Mouse (Mus musculus) embryonic stem cell, embryonic (primary cell): Measurements from ENCODE around the gene Tbx20.

ENCODE experiments used
- CTCF ChIA-PET, 4 experiments: fragments of 300-600 bp in 2 of 4; fragments of 350-600 bp in 2 of 4; sonication (Branson Sonifier 250); formaldehyde crosslinking; loops; one replicate each; lab custom pipeline; 2022; ENCODE audit warnings: inconsistent platforms in 2 of 4; lab: Charles Lee
- POLR2A ChIA-PET, 4 experiments: fragments of 300-600 bp in 2 of 4; fragments of 350-600 bp in 2 of 4; sonication (Branson Sonifier 250); formaldehyde crosslinking; loops; one replicate each; lab custom pipeline; 2022; ENCODE audit warnings: antibody characterized with exemption in 4 of 4, inconsistent platforms in 1 of 4; lab: Charles Lee

Gene Tbx20

GRCm38 (mm10) chr9:24774160-24774969 lies at the start of gene Tbx20:
Gene Tbx20, minus strand, starts transcription at chr9:24774303.
- CTCF ChIA-PET = interaction anchor here in 3 of 4 experiments (0.5 to 1.0 kb wide), 4 partner anchors 14 to 1524 kb away, joined by 3 to 5 read pairs (median 3); no protein-coding TSS in a partner anchor
- POLR2A ChIA-PET = interaction anchor here in 3 of 4 experiments (0.6 to 1.9 kb wide), 12 partner anchors 8 to 136 kb away, joined by 3 to 17 read pairs (median 3); no protein-coding TSS in a partner anchor

GRCm38 (mm10) chr9:24818511-24818910 lies 44.4 kb upstream of the Tbx20 start:
- POLR2A ChIA-PET = interaction anchor here in 3 of 4 experiments (0.6 to 2.5 kb wide), 11 partner anchors 9 to 135 kb away, joined by 3 to 17 read pairs (median 4); partner anchors contain the start of gene Tbx20 (in 1 of the 3)
- CTCF ChIA-PET = interaction anchor here in 1 of 4 experiments (0.7 kb wide), 1 partner anchor 209 kb away, joined by 5 read pairs; no protein-coding TSS in a partner anchor

GRCm38 (mm10) chr9:24812461-24812860 lies 38.4 kb upstream of the Tbx20 start:
- ChIA-PET CTCF (no interaction called here), POLR2A (interaction anchor here in 2 of 4 experiments (0.6 to 2.2 kb wide), 4 partner anchors 10 to 111 kb away, joined by 4 to 13 read pairs (median 5); partner anchors contain the start of gene Tbx20 (in 1 of the 2))

- CTCF ChIA-PET = no interaction called here
- POLR2A ChIA-PET = no interaction called here
These were observed 18.0 kb upstream of the Tbx20 start for GRCm38 (mm10) chr9:24792110-24792509.

DNA sequence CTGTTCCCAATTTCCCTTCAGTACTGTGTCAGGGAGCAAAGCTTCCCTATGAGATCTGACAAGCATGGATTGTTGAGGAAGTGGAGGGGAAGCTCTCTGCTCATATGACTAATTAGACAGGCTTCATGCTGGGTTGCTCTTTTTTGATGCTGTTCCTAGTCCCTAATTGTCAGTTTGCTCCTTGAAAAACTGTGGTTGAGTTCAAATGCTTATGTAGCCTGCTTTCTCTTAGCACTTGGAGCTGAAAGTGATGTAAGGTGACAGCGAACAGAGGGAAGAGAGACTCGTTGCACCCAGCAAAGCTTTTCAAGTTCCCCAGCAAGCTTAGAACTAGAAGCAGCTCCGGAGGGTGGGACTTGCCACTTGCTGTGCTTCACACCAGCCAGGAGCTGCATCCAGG lies 15.3 kb upstream of the Tbx20 start:
- CTCF ChIA-PET = no interaction called here
- POLR2A ChIA-PET = interaction anchor here in 1 of 4 experiments (2.1 kb wide), 1 partner anchor 13 kb away, joined by 5 read pairs; no protein-coding TSS in a partner anchor

GRCm38 (mm10) chr9:24782338-24782737 lies 8.2 kb upstream of the Tbx20 start:
- ChIA-PET POLR2A (interaction anchor here in 1 of 4 experiments (0.6 to 3.0 kb wide), 3 partner anchors 8 to 245 kb away, joined by 3 to 9 read pairs (median 3); partner anchors contain the start of gene Tbx20), CTCF (no interaction called here)

GRCm38 (mm10) chr9:24780929-24781441 lies 6.9 kb upstream of the Tbx20 start:
- CTCF ChIA-PET = interaction anchor here in 2 of 4 experiments (0.6 to 1.2 kb wide), 2 partner anchors 21 to 164 kb away, joined by 3 read pairs; no protein-coding TSS in a partner anchor
- POLR2A ChIA-PET = interaction anchor here (0.6 to 3.0 kb wide), 10 partner anchors 10 to 537 kb away, joined by 3 to 9 read pairs (median 4); no protein-coding TSS in a partner anchor

- ChIA-PET POLR2A (interaction anchor here (0.6 to 3.0 kb wide), 11 partner anchors 10 to 538 kb away, joined by 3 to 9 read pairs (median 3); no protein-coding TSS in a partner anchor), CTCF (interaction anchor here in 3 of 4 experiments (0.6 to 1.2 kb wide), 3 partner anchors 20 to 164 kb away, joined by 3 to 4 read pairs (median 3); no protein-coding TSS in a partner anchor)
These were observed 6.4 kb upstream of the Tbx20 start for GRCm38 (mm10) chr9:24780391-24780928.

DNA sequence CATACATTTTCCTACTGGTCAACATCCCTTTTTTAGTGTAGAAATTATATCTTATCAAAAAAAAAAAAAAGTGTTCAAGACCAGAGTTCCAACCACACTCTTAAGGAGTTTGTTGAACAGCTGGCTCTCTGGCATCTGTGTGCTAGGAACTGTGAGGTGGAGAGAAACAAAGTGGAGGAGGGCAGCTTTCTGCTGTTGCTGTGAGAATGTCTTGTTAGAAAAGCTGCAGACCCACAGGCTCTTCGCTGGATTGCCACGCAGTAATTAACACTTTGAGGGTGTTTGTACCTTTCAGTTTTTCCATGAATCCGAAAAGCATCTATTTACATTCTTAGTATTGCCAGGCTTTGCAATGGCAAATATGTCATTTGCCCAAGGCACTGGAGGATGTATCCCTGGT lies 5.9 kb upstream of the Tbx20 start:
- CTCF ChIA-PET = interaction anchor here in 1 of 4 experiments (1.1 kb wide), 1 partner anchor 164 kb away, joined by 4 read pairs; no protein-coding TSS in a partner anchor

GRCm38 (mm10) chr9:24778571-24778970 lies 4.5 kb upstream of the Tbx20 start:
- ChIA-PET CTCF (no interaction called here), POLR2A (interaction anchor here in 1 of 4 experiments (0.5 to 2.9 kb wide), 8 partner anchors 18 to 1394 kb away, joined by 3 to 13 read pairs (median 3); no protein-coding TSS in a partner anchor)

More for the DNA sequence above, 5.9 kb upstream of the Tbx20 start:
- POLR2A ChIA-PET = interaction anchor here (0.7 to 3.0 kb wide), 8 partner anchors 9 to 228 kb away, joined by 3 to 9 read pairs (median 4); no protein-coding TSS in a partner anchor

DNA sequence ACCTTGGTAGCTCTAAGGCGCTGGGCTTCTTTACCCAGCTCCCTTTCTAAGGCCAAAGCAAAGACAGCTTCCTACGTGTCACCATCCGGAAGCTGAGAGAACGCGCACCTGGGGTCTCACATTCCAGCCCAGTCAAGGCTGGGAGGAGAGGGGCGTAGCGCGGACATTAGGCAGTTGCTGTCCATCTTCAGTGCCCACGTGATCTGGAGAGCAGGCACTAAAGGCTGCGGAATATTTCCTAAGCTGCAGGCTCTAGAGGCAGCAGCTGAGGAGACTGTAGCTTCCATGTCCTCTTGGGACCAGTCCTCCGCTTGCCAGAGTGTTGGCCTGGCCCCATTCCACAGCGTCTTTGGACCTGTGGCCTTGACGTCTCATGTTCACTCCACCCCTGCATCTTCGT lies 3.9 kb upstream of the Tbx20 start:
- CTCF ChIA-PET = interaction anchor here in 2 of 4 experiments (1.4 to 1.7 kb wide), 2 partner anchors 17 to 264 kb away, joined by 5 to 6 read pairs; no protein-coding TSS in a partner anchor
- POLR2A ChIA-PET = interaction anchor here in 2 of 4 experiments (0.5 to 2.9 kb wide), 11 partner anchors 12 to 1393 kb away, joined by 3 to 13 read pairs (median 3); no protein-coding TSS in a partner anchor

- CTCF ChIA-PET = interaction anchor here in 2 of 4 experiments (1.4 to 1.7 kb wide), 2 partner anchors 17 to 264 kb away, joined by 5 to 6 read pairs; no protein-coding TSS in a partner anchor
These were observed 3.2 kb upstream of the Tbx20 start for GRCm38 (mm10) chr9:24777176-24777895.

GRCm38 (mm10) chr9:24776487-24776886 lies 2.4 kb upstream of the Tbx20 start:
- ChIA-PET POLR2A (interaction anchor here in 2 of 4 experiments (0.5 to 2.9 kb wide), 14 partner anchors 10 to 963 kb away, joined by 3 to 13 read pairs (median 3); no protein-coding TSS in a partner anchor), CTCF (interaction anchor here in 2 of 4 experiments (0.7 to 1.7 kb wide), 4 partner anchors 16 to 265 kb away, joined by 3 to 6 read pairs (median 4); no protein-coding TSS in a partner anchor)

More at GRCm38 (mm10) chr9:24777176-24777895, 3.2 kb upstream of the Tbx20 start:
- POLR2A ChIA-PET = interaction anchor here in 2 of 4 experiments (0.8 to 2.9 kb wide), 14 partner anchors 11 to 375 kb away, joined by 3 to 13 read pairs (median 4); no protein-coding TSS in a partner anchor

GRCm38 (mm10) chr9:24775567-24775966 lies 1.5 kb upstream of the Tbx20 start:
- ChIA-PET POLR2A (interaction anchor here in 2 of 4 experiments (0.5 to 1.7 kb wide), 3 partner anchors 100 to 375 kb away, joined by 3 to 7 read pairs (median 4); no protein-coding TSS in a partner anchor), CTCF (interaction anchor here in 1 of 4 experiments (0.7 to 1.4 kb wide), 2 partner anchors 15 to 252 kb away, joined by 3 read pairs; no protein-coding TSS in a partner anchor)

GRCm38 (mm10) chr9:24775001-24775400 lies 898 bp upstream of the Tbx20 start:
- POLR2A ChIA-PET = interaction anchor here in 3 of 4 experiments (0.6 to 1.9 kb wide), 12 partner anchors 8 to 135 kb away, joined by 3 to 17 read pairs (median 4); no protein-coding TSS in a partner anchor
- CTCF ChIA-PET = interaction anchor here in 3 of 4 experiments (0.6 to 1.0 kb wide), 3 partner anchors 14 to 1199 kb away, joined by 3 to 5 read pairs (median 3); no protein-coding TSS in a partner anchor

GRCm38 (mm10) chr9:24773669-24774068 lies 434 bp downstream of the Tbx20 start:
- CTCF ChIA-PET = interaction anchor here in 1 of 4 experiments (0.5 kb wide), 1 partner anchor 1523 kb away, joined by 3 read pairs; no protein-coding TSS in a partner anchor
- POLR2A ChIA-PET = interaction anchor here in 2 of 4 experiments (0.6 to 1.9 kb wide), 4 partner anchors 25 to 217 kb away, joined by 3 to 17 read pairs (median 4); no protein-coding TSS in a partner anchor
